Mouse (Mus musculus) small intestine, adult 2 months (tissue): Measurements from ENCODE around the gene Dusp13.

Experiments used
- CTCF ChIP-seq: fragments of 200-500 bp; IDR thresholded peaks from 2 replicates; pipeline ENCODE4 v1.5.1; 2012; ENCODE audit warnings: low read depth, mild to moderate bottlenecking, control low read depth, inconsistent platforms, low read length, moderate library complexity, mixed read lengths; ENCODE audit not compliant: insufficient replicate concordance, insufficient read length; ENCODE audit errors: extremely low read depth
- POLR2A ChIP-seq: fragments of 200-500 bp; IDR thresholded peaks from 2 replicates; pipeline ENCODE4 v1.6.1; 2012; ENCODE audit warnings: low read depth, mild to moderate bottlenecking, control low read depth, inconsistent platforms, low read length, moderate library complexity

GRCm38 (mm10) chr14:21765754-21766397 lies 14.9 kb upstream of the Dusp13 start:
- TF ChIP-seq CTCF (no peak), POLR2A (no peak)
